Mouse (Mus musculus) R1 (cell line): Measurements from ENCODE around the gene Prkg2.

Experiments used
- DNase-seq: peaks from one replicate; pipeline ENCODE4 v3.0.0-alpha.2; 2018; ENCODE audit warnings: low read depth, low spot score

The Prkg2 gene

DNA sequence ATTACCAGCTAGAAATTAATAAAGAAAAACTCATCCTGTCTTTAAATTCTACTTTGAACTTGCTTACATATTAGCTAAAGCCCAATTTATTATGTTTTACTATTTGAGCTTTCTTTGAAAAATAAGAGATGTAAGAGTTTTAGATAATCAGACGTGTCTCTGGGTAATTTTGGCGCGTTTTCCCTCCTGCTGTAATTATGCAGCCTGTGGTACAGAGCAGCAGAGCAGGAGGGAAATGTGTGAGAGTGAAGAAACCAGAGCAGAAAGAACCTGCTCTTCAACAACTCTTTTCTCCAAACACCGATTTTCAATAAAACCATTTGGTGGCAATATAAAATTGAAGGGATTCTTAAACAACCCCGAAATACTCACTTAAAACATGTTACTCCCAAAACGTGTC lies 58.8 kb downstream of the Prkg2 start:
- no peak for DNase-seq

DNA sequence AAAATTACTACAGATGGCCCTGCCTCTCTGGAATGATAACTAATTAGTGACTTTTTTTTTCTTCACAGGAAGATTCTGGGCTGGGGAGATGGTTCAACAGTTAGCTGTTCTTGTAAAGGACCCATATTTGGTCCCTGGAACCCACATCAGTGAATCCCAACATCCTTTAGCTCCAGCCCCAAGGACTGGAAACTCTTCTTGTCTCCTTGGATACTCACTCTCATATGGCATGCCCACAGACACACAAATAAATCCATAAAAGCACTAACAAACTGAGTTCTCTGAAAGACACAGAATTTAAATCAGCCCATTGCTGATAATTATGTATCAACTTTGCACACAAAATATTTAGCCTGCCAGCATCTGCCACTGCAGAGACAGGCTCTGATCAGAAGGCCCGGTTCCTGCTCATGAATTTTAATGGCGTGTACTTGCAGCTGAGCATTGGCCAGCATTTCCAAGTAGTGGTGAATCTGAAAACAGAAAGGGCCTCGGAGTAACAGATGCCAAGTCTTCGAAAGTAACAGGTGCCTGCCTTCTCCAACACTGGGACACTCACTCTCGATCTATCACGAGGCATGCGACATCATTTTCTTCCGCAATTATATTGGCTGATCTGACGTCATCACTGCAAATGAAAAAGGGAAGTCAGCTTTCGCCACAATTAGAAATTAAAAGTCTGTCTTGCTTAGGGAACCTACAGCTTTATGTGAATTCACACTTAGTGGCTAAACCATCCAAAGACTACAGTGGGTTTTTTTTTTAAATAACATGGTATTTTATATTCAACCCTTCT lies 61.1 kb downstream of the Prkg2 start:
- DNase-seq, result no peak

DNA sequence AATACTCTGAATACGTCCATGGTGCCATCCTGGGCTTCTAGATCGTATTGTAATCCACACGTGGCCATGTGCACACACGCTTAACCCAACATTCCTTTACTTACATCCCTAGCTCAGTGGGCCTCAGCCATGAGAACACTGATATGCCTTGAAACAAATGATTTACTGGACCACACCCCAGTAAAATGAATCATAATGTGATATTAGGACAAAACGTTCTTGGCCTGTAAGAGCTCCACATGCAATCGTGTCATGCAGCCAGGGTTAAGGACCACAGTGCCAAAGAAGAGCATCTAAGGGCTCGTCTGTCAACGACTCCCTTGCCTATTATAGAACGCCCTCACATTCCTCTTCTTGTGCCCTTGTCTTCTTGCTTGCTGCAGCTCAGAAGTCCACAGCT lies 70.5 kb downstream of the Prkg2 start:
- no peak for DNase-seq

DNA sequence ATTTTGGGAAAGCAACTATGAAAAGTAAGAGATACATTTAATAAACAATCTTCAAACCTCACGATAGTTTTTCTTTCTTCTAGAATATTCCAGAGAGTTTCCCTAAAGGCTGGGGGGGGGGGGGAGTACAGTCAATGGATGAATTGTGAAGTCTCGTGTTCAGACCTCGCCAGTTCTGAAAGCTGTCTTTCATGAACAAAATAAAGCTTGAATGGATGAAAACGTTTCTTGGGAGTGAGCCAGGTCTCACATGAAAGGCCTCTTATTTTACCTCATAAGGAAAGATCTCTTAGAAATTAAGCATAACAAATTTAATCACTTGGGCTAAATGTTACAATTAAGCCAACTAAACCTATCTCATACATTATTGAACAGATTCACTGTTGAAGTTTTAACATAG lies 72.0 kb downstream of the Prkg2 start:
- DNase-seq, result no peak

DNA sequence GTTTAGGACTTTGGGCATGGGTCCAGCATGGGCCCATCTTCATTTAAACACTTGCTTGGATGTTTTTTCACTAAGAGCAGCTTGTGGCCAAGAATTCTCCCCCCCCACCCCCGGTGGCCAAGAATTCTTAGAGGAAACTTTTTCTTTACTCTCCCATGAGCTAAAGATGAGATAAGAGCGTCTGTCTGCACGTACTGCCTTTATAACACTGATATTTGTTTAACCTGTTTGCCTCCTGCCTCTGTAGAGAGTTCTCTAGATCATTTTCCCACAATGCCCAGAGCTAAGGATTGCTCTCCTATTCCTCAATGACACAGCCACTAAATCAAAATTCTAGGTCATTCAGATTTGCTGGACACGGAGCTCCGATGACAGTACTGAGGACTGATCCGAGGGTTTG lies 72.8 kb downstream of the Prkg2 start:
- DNase-seq, result no peak

DNA sequence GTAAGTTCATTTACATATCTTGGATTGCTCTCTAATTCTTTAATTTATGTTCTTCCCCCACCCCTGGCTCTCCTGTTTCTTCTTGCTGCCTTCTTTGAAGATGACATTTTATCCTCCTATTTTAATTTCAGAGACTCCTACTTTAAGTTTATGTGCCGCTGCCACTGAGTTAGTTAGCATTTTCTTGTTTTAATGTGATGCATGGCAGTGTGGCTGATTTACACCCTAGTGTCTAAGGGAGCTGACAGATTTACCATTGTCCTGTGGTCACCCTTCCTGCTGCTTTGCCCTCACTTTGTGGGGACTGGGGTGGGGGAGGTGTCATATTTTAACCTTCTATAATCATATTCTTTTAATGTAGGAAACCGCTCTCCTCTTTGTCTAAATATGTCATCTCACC lies 74.7 kb downstream of the Prkg2 start:
- no peak for DNase-seq

DNA sequence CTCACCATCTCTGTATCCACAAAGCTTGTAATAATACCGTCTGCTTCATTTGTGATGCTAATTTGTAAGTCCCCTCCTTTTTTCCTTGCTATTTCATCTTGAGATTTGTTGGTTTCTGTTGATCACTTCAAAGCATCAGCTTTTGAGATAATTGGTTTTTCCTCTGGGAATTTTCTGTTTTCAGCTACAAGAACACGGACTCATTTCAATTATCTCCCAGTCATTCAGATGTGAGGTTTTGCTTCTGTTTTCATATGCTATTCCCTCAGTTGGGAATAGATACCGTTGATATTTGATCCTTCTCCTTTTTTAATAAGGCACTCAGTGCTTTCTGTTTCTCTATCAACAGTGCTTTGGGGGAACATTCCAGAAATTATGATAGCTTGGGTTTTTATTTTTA lies 81.6 kb downstream of the Prkg2 start:
- no peak for DNase-seq

DNA sequence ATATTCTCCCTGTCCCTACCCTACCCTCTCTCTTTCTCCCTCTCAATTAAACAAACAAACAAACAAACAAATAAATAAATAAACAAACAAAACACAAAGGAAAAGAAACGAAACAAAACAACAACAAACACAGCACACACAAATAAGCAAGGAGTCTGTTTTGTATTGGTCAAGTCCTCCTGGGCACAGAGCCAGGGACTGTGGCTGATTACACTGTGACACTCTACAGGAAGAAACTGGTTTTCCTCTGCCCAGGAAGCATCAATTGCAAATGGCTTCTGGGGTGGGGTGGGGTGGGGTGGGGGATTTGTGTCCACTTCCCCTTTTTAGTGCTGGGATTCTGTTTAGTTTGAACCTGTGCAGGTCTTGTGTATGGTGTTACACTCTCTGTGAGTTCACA lies 83.8 kb downstream of the Prkg2 start:
- no peak for DNase-seq

DNA sequence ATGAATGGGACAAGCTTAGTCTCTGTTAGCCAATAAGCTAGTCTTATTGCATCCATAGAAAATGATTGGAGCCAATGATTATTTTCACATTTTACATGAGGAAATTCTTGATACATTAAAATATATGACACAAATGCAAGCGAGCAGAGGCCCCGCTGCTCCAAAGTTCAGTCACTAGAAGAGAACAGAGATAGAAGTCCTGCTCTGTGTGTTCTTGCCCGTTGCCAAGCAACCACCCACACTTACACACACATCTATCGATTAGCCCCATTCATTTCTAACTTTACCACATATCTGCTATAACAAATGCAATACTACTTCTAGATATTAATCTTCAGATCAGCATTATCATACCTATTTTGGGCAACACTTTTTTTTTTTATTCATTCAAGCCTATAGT lies 85.6 kb downstream of the Prkg2 start:
- no peak for DNase-seq

DNA sequence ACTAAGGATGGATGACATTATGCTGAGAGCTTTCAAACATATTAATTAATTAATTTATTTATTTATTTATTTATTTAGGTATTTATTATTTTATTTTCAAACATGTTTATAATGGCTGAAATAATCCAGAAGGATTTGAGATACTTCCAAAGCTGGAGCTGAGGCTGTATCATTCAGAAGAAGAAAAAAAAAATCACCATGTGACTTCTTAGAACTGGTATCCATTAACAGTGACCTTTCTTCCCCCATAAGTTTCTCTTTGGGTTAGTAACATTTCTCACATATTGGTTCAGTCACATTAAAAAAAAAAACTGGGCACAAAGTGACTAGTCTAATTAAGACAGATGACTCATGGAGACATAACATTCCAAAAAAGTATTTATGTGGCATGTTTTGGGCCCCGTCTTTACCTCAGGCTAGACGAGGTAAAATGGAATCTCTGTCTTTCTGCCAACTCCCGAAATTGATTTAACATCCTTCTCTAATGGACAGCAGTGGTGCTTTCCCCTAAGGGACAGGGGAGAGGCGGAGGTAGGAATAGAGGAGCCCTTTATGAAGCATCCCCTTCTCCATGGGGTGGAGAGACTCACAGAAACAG lies 86.6 kb downstream of the Prkg2 start:
- DNase-seq, result no peak

DNA sequence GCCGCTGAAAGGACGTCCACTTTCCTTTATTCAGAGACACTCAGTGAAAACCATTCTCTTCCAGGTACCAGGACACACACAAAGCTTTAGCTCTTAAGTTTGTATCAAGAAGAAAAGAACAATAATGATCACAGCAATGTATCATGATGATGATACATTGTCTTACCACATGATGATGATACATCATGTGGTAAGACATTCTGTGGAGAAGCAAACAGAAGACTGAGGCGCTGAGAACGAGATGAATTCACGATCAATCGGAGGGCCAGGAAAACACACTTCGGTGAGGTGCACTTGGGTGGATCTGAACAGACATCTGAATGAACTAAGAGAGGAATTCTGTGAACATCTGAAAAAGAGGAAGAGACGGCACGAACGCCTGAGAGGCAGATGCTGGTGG lies 87.4 kb downstream of the Prkg2 start:
- DNase-seq, result no peak

DNA sequence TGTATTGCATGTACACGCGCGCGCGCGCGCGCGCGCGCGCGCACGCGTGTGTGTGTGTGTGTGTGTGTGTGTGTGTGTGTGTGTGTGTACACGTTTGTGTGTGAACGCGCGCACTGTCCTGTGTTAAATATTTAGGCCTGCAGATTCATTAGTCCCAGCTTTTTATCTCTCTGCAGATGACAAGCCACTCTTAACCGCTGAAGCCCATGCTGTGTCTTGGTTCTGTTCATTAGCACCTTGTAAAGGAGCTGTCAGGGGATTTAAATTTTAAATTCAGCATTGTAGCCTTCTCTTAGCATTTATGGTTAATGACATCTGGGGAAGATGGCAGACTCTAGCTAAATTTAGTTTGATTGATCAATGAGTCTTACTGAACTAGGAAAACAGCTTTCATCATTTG lies 90.5 kb downstream of the Prkg2 start:
- no peak for DNase-seq

DNA sequence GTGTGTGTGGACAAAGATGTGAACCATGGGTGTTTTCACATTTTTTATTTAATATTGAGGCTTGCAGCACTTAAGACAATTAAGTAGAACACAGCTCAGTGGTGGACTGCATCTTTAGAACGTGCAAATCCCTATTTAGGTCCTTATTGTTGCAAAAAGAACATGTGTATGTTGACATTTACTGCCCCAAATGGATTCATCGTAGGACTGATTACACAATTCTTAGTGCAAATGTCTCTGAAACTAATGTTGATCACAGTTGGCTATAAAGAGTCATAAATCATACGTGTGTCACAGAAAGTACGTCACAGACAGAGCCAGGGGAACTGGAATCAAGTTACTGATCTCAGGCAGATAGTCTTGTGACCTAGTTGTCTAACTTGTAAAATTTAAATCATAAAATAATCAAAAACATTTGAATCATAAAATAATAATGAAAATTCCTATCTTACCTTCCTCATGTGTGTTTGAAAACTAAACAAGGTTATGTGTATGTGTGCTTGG lies 91.0 kb downstream of the Prkg2 start:
- no peak for DNase-seq

DNA sequence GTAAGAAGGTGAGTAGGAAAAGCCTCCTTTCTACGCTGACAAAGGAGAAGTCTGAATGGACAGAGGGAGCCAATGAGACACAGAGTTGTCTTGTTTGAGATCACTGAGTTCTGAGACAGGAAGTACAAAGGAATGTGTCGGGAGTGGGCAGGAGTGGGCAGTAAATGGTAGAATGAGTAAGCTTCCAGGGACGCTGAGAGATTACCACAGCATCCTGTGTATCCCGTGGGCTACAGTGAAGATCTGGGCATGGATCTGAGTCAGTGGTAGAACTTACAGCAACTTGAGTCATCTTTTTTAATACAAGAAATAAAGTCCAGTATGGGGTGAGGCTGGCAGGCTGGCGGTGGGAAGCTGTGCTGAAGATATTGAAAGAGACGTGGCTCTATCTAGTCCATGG lies 93.4 kb downstream of the Prkg2 start:
- DNase-seq, result no peak

DNA sequence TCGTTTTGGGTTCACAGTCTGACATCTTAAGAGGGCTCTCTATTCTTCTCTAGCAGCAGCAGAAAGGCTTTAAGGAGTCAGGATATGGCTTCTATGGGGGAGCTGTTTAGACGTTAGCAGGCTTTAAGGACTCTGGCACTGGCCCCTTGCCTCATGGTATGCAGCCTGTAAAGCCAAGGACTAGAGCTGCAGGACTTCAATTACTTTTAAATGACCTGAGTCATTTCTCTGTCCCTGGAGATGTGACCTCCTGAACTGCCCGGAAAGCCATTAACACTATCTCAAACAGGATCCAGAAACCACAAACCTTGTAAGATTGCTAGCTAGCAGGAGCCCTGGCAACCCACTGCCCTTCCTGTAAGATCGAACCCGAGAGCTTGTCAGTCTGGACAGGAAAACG lies 96.4 kb downstream of the Prkg2 start:
- DNase-seq, result no peak

DNA sequence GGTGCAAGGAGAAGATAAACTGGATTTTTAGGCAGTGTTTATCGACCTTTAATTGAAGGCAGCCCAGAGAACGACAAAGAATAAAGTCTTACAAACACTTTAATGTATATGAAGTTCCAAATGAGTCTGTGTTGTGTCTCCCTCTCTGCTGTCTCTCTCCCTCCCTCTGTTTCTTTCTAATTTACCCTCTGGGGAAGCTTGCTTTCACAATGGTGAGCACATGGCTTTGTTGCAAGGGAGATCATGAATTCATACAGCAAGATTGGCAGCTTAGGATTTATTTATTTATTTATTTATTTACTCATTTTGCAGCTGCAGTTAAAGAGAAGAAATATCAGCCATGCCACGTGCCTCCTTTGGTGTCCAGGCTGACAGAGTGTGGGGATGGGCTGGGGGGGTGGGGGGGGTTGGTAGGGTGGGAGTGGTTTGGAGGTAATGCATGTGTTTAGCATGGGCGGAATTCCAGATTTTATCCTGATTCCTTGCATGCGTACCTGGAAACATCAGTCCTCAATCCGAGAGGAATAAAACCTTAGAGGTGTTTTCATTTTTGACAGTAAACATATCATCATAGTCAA lies 97.4 kb downstream of the Prkg2 start:
- no peak for DNase-seq

DNA sequence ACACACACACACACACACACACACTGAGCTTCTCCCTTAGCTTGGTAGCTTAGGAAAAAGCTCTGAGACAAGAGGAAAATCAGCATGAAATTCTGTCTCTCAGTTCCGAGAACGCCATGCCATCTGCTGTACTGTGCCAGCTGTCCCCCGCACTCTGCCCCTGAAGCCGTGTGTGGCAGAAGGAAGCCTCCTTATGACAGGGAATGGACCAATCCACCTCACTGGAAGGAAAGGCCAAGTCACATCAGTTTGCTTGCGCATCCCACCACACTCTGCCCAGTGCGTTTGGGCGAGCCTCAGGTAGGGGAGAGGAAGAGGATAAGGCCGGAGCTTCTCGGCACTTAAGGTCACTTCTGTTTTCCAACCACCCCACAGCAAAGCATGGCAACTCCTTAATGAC lies 98.0 kb downstream of the Prkg2 start:
- DNase-seq, result no peak

DNA sequence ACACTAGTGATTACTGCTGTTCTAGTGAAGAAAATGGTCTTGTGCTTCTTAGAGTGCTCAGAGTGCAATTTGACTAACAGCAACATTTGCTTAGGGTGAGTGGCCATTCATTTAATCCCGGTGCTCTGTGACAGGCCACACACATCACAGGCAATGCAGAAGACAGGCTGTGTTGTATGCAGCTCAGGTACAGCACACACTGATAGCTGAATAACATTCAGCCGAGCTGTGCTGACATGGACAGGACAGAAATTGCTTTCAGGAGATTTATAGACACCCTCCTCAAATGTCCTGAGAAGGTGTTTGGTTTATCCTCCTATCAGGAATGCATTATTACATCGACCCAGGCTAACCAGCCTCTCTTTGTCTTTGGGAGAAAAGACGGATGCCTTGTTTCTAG lies 99.3 kb downstream of the Prkg2 start:
- no peak for DNase-seq

DNA sequence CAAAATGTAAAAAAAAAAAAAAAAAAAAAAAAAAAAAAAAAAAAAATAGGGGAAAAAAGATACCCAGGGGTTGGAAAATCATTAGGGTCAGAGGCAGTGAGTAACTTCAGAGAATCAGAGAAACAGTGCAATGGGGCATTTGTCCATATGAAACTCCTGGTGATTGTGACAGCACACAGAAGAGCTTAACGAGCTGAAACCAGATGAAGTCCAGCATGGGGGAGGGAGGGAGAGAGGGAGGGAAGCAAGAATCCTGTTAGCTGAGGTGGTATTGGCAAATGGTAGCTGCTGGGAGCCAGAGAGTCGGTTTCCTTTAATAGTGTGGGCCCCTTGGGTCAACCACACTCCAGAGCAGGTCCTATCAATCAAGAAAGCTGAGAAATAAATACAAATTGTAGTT lies 100.5 kb downstream of the Prkg2 start:
- DNase-seq, result no peak

DNA sequence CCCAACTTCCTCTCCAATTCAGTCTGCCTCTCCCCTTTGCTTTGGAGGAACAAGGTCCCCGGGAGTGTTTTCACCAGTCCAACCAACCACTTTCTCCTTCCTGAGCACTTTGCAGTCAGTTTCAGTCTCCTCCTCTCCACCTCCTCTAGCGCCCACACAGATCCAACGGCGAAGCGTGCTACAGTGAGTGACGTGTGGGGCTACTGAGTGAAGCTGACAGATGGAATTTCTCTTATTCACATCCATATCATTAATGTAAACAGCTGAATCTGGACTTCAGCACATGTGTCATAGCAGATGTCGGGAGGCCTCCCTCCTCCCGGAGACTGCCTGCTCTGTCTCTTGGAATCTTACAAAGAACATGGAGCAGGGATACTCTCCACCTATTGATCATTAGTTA lies 101.2 kb downstream of the Prkg2 start:
- DNase-seq, result no peak

DNA sequence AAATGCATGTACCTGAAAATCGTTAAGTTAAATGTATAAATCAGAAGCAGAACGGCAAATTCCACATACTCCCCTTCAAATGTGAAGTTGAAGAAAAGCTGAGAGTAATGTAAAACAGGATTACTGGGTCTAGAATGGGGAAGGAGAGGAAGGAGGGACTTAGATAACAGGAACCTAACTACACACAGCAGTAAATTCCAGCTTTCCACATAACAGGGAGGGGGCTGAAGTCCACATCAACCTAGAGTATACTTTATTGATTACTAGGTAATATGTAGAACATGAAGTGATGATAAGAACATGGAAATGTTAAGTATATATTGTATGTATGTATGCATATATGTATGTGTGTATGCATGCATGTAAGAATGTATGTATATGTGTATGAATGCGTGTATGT lies 114.2 kb downstream of the Prkg2 start:
- DNase-seq, result no peak

DNA sequence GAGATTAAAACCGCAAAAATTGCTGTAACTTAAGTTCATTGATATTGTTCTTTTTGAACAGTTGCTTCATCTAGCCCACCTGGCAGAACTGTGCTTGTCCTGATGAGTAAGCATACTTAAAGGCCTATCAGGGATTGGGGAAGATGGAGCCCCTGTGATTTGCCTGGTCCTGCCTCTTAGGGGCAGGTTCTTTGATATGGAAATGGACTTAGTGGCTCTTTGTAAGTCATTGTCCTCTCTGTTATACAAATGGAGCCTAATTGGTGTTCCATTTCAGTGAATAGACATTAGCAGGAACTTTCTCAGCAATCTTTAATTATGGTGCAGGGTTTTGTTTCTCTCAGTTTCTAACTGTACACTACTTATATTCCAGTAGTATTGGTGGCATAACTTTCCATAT lies 115.5 kb downstream of the Prkg2 start:
- peak; percentile 59 for DNase-seq

DNA sequence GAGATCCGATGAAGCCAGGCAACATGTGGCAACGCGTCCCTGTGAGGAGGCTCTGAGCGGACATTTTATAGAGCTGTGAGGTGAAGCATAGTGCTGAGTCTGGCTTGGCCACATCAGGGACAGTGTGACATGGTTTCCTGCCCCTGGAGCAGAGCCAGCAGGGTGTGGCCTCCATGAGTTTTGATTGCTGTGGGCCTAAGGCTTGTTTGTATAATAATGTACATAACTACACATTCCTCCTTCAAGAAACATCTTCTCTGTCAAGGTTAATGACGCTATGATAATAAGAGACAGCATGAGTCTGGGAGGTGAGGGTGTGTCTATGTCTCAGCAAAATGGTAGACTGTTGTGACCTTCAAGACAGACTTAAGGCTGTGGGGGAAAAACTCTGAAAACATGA lies 118.4 kb downstream of the Prkg2 start:
- DNase-seq, result peak; percentile 59
